Mouse (Mus musculus) ES-CJ7 (cell line): Measurements from ENCODE around the gene Cela1.

Experiments
- DNase-seq: peaks from one replicate; pipeline ENCODE4 v3.0.0; 2011; ENCODE audit warnings: low read depth, low spot score

The Cela1 gene

GRCm38 (mm10) chr15:100635851-100636645, 51.7 kb downstream of the Cela1 start:
- DNase-seq = no peak

DNA sequence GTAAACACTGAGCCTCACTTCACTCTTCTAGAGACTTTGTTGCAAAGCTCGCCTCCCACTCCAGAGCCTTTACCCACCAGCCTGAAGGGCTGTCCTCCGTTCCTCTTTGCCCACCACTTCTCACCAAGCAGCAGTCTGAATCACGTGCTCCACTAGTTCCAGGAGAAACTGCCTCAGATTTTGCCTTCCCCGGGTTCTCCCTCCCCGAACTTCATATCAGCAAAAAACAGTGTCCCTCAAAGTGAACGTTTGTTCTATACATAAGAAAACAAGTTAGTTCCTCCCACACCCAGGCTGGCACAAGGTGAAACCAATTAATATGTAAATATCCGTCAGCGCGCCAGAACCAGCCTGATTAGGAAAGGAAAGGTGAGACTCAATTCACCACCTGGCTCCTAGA, 52.5 kb downstream of the Cela1 start:
- DNase-seq = peak; percentile 57

GRCm38 (mm10) chr15:100633341-100633740, 54.4 kb downstream of the Cela1 start:
- no peak for DNase-seq

DNA sequence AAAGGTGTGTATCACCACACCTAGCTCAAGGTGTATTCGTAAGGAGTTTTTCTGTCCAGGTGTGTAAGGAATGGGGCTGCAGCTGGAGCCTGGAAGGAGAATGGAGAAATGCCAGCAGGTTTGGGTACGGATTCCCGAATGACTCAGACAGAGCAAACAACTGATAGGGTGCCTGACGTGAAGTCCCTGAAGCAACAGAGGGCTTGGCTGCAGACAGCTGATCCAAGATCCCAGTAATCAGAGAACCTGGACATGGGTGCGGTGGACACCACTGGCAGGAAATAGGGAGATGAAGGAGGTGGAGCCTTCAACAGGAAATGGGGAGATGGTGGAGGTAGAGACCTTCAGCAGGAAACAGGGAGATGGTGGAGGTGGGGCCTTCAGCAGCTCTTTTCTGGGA, 55.4 kb downstream of the Cela1 start:
- DNase-seq = no peak

DNA sequence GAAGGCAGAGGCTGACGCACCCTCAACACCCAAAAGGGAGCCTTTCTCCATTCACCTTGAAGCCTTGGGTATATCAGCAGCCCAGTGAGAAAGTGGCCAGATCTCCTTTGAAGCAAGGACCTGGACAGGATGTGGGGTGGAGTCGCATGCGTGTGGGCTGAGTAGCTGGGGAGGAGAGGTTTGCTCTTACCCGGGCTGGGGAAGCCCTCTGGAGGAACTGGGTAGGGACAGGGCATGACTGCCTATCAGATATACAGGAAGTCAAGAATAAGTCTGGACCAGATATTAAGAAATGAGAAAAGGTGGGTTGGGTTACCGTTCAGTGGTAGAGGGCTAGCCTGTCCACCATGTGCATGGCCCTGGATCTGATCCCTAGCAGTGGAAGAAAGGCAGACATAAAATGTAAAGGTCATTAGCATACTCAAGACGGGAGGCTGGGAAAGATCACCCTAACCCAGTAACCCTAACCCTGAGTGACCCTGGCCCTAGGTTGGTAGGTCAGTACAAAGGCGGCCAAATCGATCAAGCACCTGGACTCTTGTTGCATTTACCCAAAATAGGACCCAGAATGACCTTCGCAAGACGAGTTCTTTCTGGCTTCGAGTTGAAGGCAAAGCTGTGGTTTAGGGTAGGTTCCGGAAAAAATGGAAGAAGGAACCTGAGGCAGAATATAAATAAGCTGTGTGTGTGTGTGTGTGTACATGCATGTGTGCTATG, 56.1 kb downstream of the Cela1 start:
- DNase-seq = no peak

DNA sequence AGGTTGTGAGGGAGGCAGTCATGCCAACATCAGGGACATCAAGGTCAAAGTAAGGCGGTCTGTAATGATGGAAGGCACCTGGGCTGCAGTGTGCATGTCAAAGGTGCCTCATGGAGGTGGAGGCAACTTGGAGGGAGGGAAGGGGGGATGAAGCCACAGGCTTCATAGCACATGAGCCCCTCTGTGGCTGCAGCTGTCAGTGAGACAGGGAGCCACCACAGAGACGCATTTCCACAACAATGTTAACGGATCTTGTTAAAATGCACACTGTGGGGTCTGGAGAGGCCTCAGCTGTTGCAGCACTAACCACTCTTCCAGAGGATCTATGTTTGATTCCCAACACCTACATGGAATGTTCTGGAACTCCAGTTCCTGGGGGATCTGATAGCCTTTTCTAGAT, 57.6 kb downstream of the Cela1 start:
- peak; percentile 57 for DNase-seq

GRCm38 (mm10) chr15:100628797-100629196, 58.9 kb downstream of the Cela1 start:
- DNase-seq = peak; percentile 45

DNA sequence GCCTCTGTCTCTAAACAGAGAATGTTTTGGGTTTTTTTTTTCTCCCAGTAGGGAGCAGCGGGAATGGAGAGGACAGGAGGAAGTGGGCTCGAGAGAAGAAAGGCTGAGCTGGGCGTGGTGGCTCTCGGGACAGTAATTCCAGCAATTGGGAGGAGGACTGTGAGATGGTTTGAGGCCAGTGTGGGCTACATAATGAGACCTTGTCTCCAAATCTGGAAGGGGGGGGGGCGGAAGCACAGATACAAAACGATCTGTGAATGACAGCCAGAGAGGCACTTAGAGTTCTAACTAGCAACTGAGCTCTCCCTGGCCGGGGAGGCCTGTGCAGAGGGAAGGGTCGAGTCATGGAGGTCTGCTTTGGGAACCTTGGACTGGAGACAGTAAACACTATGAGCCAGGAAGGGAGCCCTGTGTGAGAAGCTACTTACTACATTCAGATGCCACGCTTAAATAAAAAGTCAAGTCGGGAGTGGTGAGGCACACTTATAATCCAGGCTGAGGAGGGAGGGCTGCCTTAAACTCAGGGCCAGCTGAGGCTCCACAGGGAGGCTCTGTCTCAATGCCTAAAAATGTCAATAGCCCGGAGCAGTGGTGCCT, 59.8 kb downstream of the Cela1 start:
- DNase-seq = peak; percentile 86

- peak; percentile 75 for DNase-seq
Observed at GRCm38 (mm10) chr15:100627287-100627686, 60.4 kb downstream of the Cela1 start.

DNA sequence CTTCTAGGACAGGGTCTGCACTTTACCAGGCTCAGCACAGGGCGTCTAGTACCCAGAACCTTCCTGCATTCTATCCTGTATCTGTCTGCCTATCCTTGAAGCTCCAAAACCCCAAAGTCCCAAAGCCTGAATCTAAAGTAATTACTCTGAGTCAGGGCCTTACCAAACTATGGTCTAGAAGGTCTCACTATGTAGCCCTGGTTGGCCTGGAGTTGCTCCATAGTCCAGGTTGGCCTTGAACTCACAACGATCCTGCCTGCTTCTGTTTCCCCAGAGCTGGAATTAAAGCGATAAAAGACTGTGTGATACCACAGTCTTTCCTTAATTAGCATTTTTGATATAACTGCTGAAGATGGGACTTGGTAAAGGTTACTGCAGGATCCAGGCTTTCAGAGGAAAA, 63.3 kb downstream of the Cela1 start:
- no peak for DNase-seq
